Mouse (Mus musculus): ENCODE measurements around the gene Lpar3. TPM values are rescaled to one million over a fixed set of nuclear protein-coding genes. Genes with fewer than 3 reads are reported as not detected.
A peak's percentile ranks its signal among the peaks of the same experiment; 100 is the strongest.

The Lpar3 gene
- polyA plus RNA-seq, 1 experiment from 2014 or later: 5.0 TPM

DNA sequence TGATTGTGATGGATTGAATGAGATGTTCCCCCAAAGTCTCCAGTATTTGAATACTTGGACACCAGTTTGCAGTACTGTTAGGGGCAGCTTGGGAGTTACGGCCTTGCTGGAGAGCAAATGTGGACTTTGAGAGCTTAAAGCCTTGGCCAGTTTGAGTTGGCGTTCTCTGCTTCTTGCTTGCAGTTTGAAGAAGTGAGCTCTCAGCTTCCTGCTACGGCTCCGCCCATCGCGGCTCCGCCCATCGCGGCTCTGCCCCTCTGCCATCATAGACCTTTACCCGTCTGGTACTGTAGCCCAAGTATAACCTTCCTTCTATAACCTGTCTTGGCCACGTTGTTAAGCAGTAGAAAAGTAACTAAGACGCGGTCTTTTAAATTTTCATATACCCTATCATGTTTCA lies 108.0 kb downstream of the Lpar3 start:
- Histone ChIP-seq H3K4me1 (ENCODE audit: control insufficient read depth, insufficient read depth, low read length) (peaks cover 8% of the 10 kb centered on the region), H3K4me2 (ENCODE audit: low read depth, low read length) (peak overlapping the region; percentile 59), H3K9ac (ENCODE audit: low read depth, low read length) (0 out of 2 replicates have a peak overlapping the region, but pooled peaks have one; percentile 9), H3K36me3 (ENCODE audit: control insufficient read depth, insufficient read depth, low read length) (no peaks in the 10 kb centered on the region), H3K27me3 (replicated peaks; ENCODE audit: control insufficient read depth, insufficient read depth, low read length) (no peaks in the 10 kb centered on the region), H3K4me3 (ENCODE audit: low read depth, low read length) (peak overlapping the region; percentile 4; the same call in 1 of the 2 replicates), H3K27ac (replicated peaks; ENCODE audit: low read depth, low read length) (no peak overlapping the region), H3K9me3 (ENCODE audit: control insufficient read depth, low read length) (no peaks in the 10 kb centered on the region)
- ATAC-seq (ENCODE audit: low read depth) (no peak), DNase-seq (ENCODE audit: low spot score) (peak; percentile 22)
- WGBS: 22% methylated on average over 13 of the region's 13 CpGs

DNA sequence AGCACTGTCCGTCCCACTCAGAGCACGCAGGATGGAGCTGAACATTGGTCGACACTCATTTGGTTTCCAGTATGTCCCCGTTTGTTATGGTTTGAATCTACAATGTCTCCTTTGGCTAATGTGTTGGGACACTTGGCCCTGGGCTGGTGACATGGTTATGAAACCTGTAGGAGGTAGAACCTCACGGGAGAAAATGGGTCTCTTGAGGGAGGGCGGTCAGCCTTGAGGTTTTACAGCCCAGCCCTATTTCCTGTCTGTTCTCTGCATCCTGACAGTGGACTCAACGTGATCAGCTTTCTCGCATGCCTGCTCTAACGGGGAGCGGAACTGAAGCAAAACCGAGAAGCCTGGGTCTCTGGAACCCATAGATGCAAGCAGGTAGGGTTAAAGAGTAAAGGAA lies 111.1 kb downstream of the Lpar3 start:
- Histone ChIP-seq H3K4me1 (ENCODE audit: control insufficient read depth, insufficient read depth, low read length) (peaks cover 8% of the 10 kb centered on the region), H3K9ac (ENCODE audit: low read depth, low read length) (no peak overlapping the region), H3K27me3 (replicated peaks; ENCODE audit: control insufficient read depth, insufficient read depth, low read length) (no peaks in the 10 kb centered on the region), H3K9me3 (ENCODE audit: control insufficient read depth, low read length) (no peaks in the 10 kb centered on the region), H3K27ac (replicated peaks; ENCODE audit: low read depth, low read length) (no peak overlapping the region), H3K4me3 (ENCODE audit: low read depth, low read length) (no peak overlapping the region), H3K36me3 (ENCODE audit: control insufficient read depth, insufficient read depth, low read length) (no peaks in the 10 kb centered on the region), H3K4me2 (ENCODE audit: low read depth, low read length) (no peak overlapping the region)
- 71% methylated on average over 11 of the region's 11 CpGs for WGBS
- ATAC-seq (ENCODE audit: low read depth): no peak
- no peak for DNase-seq (ENCODE audit: low spot score)

DNA sequence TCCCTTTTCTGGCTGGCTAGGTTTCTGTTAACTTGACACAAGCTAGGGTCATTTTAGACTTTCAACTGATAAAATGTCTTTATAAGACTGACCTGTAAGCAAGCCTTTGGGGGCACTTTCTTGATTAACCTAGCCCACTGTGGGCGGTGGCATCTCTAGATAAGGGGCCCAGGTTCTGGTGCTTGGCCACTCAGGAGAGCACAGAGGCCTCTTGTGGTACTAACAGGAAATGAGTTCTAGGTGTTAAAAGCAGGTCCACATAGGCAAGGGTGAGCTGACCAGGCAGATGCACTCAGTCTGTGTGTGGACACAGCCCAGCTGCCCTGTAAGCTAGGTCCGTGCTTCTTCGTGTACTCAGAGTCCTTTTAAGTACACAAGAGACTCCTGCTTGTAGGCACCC lies 112.5 kb downstream of the Lpar3 start:
- no peak overlapping the region for H3K9ac ChIP-seq (ENCODE audit: low read depth, low read length)
- no peak for ATAC-seq (ENCODE audit: low read depth)
- no peaks in the 10 kb centered on the region for H3K27me3 ChIP-seq (replicated peaks; ENCODE audit: control insufficient read depth, insufficient read depth, low read length)
- H3K27ac ChIP-seq (replicated peaks; ENCODE audit: low read depth, low read length): no peak overlapping the region
- no peak overlapping the region for H3K4me2 ChIP-seq (ENCODE audit: low read depth, low read length)
- H3K9me3 ChIP-seq (ENCODE audit: control insufficient read depth, low read length): no peaks in the 10 kb centered on the region
- H3K4me3 ChIP-seq (ENCODE audit: low read depth, low read length): no peak overlapping the region
- DNase-seq (ENCODE audit: low spot score): no peak
- 77% methylated on average over 3 of the region's 3 CpGs for WGBS
- no peaks in the 10 kb centered on the region for H3K36me3 ChIP-seq (ENCODE audit: control insufficient read depth, insufficient read depth, low read length)
- H3K4me1 ChIP-seq (ENCODE audit: control insufficient read depth, insufficient read depth, low read length): peaks cover 9% of the 10 kb centered on the region

DNA sequence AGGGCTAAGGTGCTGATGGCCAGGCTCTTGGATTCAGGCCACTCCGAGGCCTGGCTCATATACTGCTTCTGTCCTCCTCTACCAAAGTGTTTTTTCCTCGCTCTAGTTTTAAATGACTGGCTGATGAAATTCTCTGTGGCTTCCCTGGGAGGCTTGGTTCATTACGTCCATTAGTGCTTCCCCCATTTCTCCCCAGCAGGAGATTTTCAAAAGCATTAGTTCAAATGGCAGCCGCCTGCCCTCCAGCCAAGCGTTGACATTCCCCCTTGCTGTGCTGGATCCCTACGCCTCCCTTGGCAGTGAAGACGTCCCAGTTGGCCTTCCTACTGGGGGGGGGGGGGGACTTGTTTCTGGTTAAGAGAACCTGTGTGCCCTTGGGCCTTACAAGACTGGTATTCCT lies 113.3 kb downstream of the Lpar3 start:
- 25% methylated on average over 7 of the region's 7 CpGs for WGBS
- no peak overlapping the region for H3K4me2 ChIP-seq (ENCODE audit: low read depth, low read length)
- H3K4me1 ChIP-seq (ENCODE audit: control insufficient read depth, insufficient read depth, low read length): peaks cover 3% of the 10 kb centered on the region; the same call in 1 of the 2 replicates
- DNase-seq (ENCODE audit: low spot score): peak; percentile 51
- H3K4me3 ChIP-seq (ENCODE audit: low read depth, low read length): no peak overlapping the region
- H3K9ac ChIP-seq (ENCODE audit: low read depth, low read length): no peak overlapping the region
- ATAC-seq (ENCODE audit: low read depth): 0 out of 2 replicates have a peak, but pooled peaks have one; percentile 1
- no peaks in the 10 kb centered on the region for H3K27me3 ChIP-seq (replicated peaks; ENCODE audit: control insufficient read depth, insufficient read depth, low read length)
- no peak overlapping the region for H3K27ac ChIP-seq (replicated peaks; ENCODE audit: low read depth, low read length)
- no peaks in the 10 kb centered on the region for H3K36me3 ChIP-seq (ENCODE audit: control insufficient read depth, insufficient read depth, low read length)
- no peaks in the 10 kb centered on the region for H3K9me3 ChIP-seq (ENCODE audit: control insufficient read depth, low read length)

Other genes starting within 250 kb of the Lpar3 start
- 2.3 and 2.4 TPM in 2 replicates for gene Syde2, start 233.1 kb upstream of the Lpar3 start, polyA plus RNA-seq (2014; fragmentation: Nextera tagmentation; extraction: Ambion mirVana)
- gene Wdr63, start 112.8 kb upstream of the Lpar3 start, polyA plus RNA-seq (2014; fragmentation: Nextera tagmentation; extraction: Ambion mirVana): 0.97 and 2.3 TPM in 2 replicates
- gene Mcoln3, start 103.5 kb upstream of the Lpar3 start, polyA plus RNA-seq (2014; fragmentation: Nextera tagmentation; extraction: Ambion mirVana): 7.1 and 7.9 TPM in 2 replicates
- gene Mcoln2, start 71.1 kb upstream of the Lpar3 start, polyA plus RNA-seq (2014; fragmentation: Nextera tagmentation; extraction: Ambion mirVana): 0.97 and 1.6 TPM in 2 replicates
- gene Ssx2ip, start 183.7 kb downstream of the Lpar3 start, polyA plus RNA-seq (2014; fragmentation: Nextera tagmentation; extraction: Ambion mirVana): 34.5 and 35.1 TPM in 2 replicates
- gene Ctbs, start 228.8 kb downstream of the Lpar3 start, polyA plus RNA-seq (2014; fragmentation: Nextera tagmentation; extraction: Ambion mirVana): 10.5 and 12.7 TPM in 2 replicates